Mouse (Mus musculus) common myeloid progenitor, adult 5-6 weeks (primary cell): ENCODE results near the gene Myo9b. TPM values are rescaled to one million over a fixed set of nuclear protein-coding genes. Genes with fewer than 3 reads are reported as not detected.

ENCODE experiments used
- ATAC-seq: replicated peaks from 2 replicates; pipeline ENCODE4 v1.8.0; 2016; ENCODE audit warnings: low read depth, mild to moderate bottlenecking, moderate TSS enrichment, inconsistent platforms; ENCODE audit not compliant: poor library complexity, severe bottlenecking
- total RNA-seq: library from RNA; stranded (forward); fragments of 200-1000, 187-1606 nt; gene quantifications from 2 replicates; pipeline ENCODE4 v1.2.3, GENCODE M21; 2017

Myo9b gene
- total RNA-seq, 1 experiment from 2014 or later = 32.7 TPM

DNA sequence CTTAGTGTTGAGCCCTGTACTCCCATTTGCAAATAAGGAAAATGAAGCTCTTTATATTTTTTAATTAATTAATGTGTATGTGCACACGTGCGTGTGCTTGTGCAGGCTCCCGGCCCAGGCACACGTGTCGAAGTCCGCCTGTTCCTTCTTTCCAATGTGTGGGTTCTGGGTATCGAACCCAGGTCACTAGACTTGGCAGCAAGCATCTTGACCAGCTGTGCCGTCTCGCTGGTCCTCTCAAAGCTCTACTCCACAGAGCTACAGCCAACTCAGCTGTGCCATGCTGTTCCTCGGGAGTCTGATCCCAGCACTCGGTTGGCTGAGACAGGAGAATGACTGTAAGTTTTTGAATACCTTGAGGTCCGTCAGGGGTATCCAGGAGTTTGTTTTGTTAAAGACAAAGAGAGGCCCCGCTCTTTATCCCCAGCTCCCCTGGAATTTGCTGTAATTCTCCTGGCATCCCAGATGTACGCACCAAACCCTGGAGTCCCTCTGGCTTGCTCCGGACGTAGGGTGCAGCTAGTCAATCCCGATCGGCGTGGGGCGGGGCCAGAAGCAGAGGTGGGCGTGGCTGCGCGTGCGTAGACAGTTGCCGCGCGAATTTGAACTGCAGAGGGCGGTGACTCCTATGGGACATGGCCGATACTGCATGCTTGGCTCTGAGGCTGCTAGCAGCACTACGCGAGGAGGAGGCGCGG, 133.0 kb downstream of the Myo9b start, which contains the start of gene Ankle1:
Gene Ankle1, plus strand, starts transcription at position 610 of the 698 bp plus-strand sequence.
- ATAC-seq = peak; percentile 90

DNA sequence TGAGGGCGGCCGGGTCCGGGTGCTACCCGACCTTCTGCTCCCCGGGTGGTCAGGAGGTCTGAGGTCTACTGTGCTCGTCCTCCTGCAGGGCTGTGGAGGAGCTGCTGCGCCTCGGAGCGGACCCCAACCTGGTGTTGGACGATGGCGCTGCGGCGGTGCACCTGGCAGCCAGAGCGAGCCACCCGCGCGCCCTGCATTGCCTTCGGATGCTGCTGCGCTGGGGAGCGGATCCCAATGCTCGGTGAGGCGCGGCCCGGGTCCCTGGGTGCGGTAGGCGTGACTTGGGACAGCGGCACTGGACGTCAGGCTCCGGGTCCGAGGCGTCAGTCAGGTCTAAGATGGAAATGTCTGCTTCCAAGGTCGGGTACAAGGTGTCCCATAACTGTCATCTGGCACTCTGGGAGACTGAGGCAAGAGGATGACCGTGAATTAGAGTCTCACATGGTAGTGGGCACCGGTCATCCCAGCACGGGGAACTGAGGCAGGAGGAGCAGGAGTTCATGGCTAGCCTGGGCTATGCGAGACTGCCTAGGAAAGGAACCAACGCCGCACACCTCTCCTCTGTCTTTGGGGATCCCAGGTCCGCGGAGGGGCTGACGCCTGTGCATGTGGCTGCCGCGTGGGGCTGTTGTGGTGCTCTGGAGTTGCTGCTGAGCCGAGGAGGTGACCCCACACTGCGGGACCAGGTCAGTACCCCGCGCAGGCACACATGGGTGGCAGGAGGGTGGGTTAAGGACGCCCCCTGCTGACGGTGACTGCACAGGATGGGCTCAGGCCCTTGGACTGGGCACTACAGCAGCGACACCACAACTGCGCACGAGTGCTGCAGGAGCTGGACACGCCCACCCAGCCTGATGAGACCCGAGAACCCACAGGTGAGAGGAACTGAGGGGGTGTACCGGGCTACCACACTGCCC, 133.8 kb downstream of the Myo9b start:
- ATAC-seq = peak; percentile 58

DNA sequence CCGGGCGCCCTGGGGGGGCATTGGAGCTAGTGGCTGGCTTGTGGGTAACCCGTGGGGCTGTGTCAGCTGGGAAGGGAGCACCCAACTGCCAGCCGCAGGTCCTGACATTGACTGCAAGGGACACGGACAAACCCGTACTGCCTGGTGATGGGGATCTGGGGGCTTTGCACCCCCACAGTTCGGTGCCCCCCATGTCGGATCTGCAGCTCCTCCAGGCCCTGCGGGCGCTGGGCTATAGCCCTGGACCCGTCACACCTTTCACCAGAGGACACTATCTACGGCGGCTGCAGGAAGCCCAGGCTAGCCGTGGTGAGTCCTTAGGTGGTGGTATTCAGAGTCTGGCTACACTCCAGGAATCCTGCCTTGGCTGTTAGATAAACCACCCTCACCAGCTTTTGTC, 134.9 kb downstream of the Myo9b start:
- ATAC-seq = no peak

DNA sequence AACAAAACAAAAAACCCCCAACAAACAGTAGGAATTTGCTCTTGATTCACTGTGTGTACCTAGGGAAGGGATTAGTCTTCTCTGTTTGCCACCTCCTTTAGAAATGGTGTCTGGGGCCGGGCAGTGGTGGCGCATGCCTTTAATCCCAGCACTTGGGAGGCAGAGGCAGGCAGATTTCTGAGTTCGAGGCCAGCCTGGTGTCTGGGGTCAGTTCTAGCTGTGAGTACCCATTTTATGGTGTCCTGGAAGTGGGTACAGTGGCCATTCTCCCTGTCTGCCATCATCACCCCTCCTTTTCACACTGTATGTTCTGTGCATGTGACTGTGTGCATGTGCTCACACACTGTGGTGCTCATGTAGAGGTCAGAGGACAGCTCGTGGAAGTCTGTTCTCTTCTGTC, 135.7 kb downstream of the Myo9b start:
- ATAC-seq = no peak

Other genes with a start within 250 kb of the Myo9b start
- 40.1 and 64.0 TPM in 2 replicates for gene Haus8, start 220 bp downstream of the Myo9b start, total RNA-seq
- 137 and 155 TPM in 2 replicates for gene Use1, start 94.1 kb downstream of the Myo9b start, total RNA-seq
- gene Ocel1, start 98.6 kb downstream of the Myo9b start, total RNA-seq = 10.7 and 18.6 TPM in 2 replicates
- 3.0 and 4.3 TPM in 2 replicates for gene Nr2f6, start 109.2 kb downstream of the Myo9b start, total RNA-seq
- gene Ushbp1, start 123.1 kb downstream of the Myo9b start, total RNA-seq = not detected in 2 replicates
- 84.6 and 89.2 TPM in 2 replicates for gene Babam1, start 124.1 kb downstream of the Myo9b start, total RNA-seq
- gene Ankle1, start 133.3 kb downstream of the Myo9b start, total RNA-seq = 9.0 and 13.0 TPM in 2 replicates
- 6.5 and 13.3 TPM in 2 replicates for gene Abhd8, start 190.9 kb downstream of the Myo9b start, total RNA-seq
- gene Mrpl34, start 192.2 kb downstream of the Myo9b start, total RNA-seq = 79.0 and 80.0 TPM in 2 replicates
- 9.6 and 17.6 TPM in 2 replicates for gene Dda1, start 196.5 kb downstream of the Myo9b start, total RNA-seq
- 5.4 and 6.6 TPM in 2 replicates for gene Ano8, start 213.2 kb downstream of the Myo9b start, total RNA-seq
- 22.6 and 22.7 TPM in 2 replicates for gene Gtpbp3, start 215.4 kb downstream of the Myo9b start, total RNA-seq
- 3.0 and 3.6 TPM in 2 replicates for gene Plvap, start 239.0 kb downstream of the Myo9b start, total RNA-seq